Mouse (Mus musculus): Measurements from ENCODE around the gene Slc22a6. TPM values are rescaled to one million over a fixed set of nuclear protein-coding genes. Genes with fewer than 3 reads are reported as not detected.

Slc22a6 gene
- not detected for total RNA-seq (2022)

GRCm38 (mm10) chr19:8617904-8618303, at the start of gene Slc22a6:
Gene Slc22a6, plus strand, starts transcription at chr19:8618039.
- no peak for DNase-seq

DNA sequence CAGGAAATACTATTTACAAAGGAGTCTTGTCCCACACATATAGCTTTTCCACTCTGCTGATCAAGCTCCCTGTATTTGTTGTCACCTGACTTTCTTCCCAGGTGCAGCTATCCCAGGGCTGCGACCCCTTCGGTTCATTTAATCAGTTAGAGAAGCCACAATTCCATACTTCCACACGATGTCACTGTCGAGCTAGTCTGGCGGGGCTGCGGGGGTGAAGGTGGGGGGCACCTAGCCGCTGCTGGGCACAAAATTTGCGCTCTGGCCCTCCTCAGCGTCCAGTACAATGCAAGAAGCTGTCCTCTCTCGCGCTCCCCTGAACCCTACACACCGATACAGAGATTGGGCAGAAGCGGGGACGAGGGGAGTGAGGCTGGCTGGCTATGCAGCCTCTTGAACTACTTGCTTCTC, 48.4 kb upstream of the Slc22a6 start:
- DNase-seq, result no peak

- no peak for DNase-seq
These were observed 47.3 kb upstream of the Slc22a6 start for GRCm38 (mm10) chr19:8570341-8571040.

DNA sequence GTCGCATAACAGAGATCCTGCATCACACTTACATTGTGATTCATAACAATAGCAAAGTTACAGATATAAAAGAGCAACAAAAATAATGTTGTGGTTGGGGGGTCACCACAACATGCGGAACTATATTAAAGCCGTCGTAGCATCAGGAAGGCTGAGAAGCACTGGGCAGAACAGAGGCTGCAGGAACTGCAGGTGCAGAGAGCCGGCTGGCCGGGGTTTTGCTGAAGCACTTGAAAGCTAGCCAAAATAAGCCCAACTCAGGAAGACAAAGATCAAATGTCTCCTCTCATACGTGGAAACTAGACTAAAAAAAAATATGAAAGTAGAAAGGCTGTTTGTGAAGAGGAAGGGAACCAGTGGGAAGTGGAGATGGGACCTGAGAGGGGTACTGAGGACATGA, 46.1 kb upstream of the Slc22a6 start:
- no peak for DNase-seq

- DNase-seq, result no peak
These were observed 45.4 kb upstream of the Slc22a6 start for GRCm38 (mm10) chr19:8572485-8572884.

DNA sequence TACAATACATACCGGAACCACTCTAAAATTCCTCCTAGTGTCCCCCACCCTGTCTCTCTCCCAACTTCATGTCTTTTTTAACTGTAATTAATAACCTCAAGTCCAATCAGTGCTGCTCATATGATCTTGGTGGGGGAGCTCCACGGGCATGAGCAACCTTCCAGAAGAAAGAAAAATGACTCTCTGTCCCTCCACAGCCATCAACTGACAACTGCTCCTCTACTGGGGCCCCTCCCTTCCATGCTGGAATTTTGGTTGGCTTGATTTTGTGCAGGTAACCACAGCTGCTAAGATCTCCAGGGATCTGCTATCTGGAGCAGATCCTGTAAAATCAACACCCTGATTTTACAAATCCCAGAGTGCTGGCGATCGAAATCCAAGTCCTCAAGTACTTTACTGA, 40.4 kb upstream of the Slc22a6 start:
- no peak for DNase-seq

- peak; percentile 9 for DNase-seq
These were observed 39.4 kb upstream of the Slc22a6 start for GRCm38 (mm10) chr19:8578293-8578969.

DNA sequence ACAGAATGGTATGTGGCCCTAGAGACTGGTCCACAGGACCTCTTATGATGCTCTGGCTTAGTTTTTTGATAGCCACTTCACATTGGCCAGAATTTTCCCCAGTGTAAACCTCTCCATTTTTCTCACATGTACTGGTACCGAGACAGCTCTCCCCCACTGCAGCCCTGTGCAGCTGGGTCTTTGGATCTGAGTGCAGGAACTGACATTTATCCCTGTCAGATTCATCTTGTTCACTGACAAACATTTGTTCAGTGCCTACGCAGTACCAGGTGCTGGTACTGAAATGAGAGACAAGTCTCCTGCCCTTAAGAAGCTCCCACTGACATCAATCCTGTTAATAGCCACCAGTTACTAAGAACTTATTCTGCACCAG, 38.9 kb upstream of the Slc22a6 start:
- no peak for DNase-seq

DNA sequence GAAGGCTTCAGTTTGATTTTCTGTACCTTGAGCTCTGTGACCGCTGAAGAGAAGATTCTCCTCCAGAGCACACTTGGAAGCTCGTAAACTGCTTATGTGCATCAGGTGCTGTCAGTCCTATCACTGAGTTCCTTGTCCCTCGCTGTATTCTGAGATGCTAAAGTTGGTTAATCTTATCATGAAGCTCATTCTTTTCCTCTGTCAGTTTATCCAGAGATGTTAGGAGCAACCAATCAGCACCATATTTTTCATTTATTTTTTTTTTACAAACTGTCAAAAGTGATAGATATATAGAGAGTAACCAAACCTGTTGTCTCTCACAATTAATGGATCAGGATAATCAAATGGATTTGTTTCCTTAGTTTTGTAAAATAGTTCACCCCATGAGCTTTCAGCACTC, 32.5 kb upstream of the Slc22a6 start:
- no peak for DNase-seq

DNA sequence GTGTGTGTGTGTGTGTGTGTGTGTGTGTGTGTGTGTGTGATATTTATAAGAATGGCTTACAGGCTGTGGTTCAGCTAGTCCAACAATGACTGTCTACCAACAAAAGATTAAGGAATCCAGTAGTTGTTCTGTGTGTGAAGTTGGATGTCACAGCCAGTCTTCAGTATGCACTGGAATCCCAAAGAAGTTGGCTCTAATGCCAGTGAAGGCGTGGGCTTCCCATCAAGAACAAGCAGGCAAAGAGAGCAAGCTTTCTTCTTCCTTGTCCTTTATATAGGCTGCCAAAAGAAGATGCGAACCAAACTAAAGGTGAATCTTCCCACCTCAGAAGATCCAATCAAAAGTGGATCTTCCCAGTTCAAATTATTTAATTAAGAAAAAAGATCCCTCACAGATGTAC, 31.9 kb upstream of the Slc22a6 start:
- DNase-seq, result no peak

DNA sequence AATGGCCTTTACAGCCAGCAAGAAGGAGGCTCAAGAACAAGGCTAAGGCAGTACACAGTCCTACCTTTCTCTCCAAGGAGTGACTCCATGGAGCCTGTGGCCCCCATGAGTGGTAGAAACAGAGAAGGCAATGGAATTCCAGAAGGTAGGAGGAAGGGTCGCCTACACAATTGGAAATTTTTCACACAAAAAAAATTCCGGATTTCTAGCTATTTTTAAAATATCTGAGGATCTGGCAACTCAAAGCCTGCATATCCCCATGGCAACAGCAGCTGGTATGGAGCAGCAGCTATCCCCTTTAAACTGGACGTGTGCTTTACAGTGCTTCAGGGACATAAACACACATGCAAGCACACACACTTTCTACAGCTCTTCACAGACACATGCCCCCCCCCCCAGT, 31.5 kb upstream of the Slc22a6 start:
- DNase-seq, result no peak

GRCm38 (mm10) chr19:8587315-8587714, 30.5 kb upstream of the Slc22a6 start:
- DNase-seq, result no peak

DNA sequence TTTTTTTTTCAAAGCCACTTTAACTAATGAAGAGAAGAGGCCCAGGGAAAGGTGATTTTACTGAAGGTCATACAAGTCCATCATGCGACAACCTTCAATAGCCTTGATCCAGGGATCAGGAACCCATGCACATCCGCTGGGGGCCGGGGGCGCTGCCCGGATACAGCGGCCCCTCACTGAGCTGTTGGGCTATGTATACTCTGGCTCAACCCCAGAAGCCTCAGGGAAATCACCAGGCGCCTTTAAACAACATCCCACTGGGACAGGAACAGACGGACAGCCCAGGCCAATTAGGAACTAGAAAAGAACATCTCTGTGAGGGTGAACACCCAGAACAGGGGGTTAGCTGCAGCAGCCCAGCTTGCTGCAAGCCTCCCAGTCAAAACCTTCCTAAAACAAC, 26.9 kb upstream of the Slc22a6 start, which contains the start of gene Slc22a8:
Gene Slc22a8 (plus strand): TSS at position 301 of the 400 bp plus-strand sequence.
- DNase-seq, result no peak

DNA sequence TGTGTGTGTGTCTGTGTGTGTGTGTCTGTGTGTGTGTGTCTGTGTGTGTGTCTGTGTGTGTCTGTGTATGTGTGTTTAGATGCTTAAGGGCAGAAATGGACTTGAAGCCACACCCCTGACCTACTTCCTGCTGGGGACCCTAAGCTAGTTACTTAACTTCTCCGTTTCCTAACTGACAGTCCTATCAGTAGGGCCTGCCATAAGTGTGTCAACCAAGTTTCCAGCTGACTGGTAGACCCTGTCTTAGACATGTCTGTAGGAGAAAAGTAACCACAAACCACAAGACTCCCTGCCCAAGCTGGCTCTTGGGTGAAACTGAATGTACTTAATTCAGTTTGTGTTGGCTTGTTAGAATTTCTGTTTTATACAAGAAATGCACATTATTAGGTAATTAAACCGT, 25.7 kb upstream of the Slc22a6 start:
- no peak for DNase-seq

DNA sequence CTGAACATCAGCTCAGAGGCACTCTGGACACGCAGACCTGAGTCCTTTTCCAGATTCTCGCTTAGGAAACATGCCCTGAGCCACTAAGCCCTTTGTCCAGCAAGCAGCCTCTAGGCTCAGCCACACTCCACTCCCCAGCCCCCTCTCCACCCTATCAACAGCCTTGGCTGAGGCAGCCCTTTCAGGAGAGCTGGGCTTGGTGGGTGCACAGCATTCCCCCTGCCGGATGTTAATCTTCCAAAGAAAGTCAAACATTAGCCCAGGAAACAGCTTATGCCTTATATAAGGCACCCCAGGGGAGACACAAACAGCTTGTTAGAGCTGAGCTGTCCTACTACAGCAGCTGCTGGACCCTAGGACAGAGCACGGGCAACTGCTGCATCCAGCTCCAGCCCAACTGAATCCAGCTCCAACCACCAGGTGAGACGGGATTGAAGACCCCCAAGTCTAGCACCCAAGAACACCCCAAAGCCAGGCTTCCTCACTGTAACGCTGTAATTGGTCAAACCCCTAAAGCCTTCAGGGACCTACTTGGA, 24.9 kb upstream of the Slc22a6 start:
- no peak for DNase-seq

- DNase-seq, result no peak
These were observed 24.0 kb upstream of the Slc22a6 start for GRCm38 (mm10) chr19:8593833-8594232.

GRCm38 (mm10) chr19:8594518-8594917, 23.3 kb upstream of the Slc22a6 start:
- no peak for DNase-seq

DNA sequence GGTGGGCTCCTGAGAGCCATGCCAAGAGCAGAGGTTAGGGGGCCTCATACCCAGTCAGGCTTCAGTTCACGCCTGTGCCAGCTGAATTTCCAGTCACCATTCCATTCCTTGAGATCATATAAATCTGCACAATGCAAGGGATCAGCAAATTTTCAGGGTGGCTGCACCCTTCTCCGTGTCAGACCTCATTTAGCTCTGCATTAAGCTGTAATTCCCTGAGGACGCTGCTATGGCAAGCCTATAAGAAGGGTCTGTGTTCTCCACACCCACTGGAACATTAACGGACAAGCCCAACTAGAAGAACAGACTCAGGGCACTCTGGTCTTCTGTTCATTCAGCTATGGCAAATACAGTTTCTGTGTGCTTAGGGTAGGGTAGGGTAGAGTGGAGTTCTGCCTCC, 20.6 kb upstream of the Slc22a6 start:
- no peak for DNase-seq

DNA sequence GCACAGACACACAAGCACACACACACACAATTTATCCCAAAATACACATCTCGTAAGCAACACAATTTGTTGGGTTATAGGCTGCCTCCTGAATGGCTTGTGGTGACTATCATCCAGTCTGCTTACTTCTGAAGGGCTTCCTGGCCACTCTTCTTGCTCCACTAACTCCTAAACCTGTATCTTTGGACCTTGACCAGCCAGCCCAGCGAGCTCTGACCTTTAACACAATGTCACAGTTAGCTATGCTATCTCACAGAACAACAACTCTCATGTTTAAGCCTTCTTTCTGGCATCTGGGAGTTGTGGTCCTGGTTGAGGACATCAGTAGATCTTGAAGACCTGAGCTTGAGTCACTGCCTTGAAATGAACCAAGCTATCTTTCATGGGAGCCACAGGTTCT, 18.6 kb upstream of the Slc22a6 start:
- DNase-seq, result no peak

DNA sequence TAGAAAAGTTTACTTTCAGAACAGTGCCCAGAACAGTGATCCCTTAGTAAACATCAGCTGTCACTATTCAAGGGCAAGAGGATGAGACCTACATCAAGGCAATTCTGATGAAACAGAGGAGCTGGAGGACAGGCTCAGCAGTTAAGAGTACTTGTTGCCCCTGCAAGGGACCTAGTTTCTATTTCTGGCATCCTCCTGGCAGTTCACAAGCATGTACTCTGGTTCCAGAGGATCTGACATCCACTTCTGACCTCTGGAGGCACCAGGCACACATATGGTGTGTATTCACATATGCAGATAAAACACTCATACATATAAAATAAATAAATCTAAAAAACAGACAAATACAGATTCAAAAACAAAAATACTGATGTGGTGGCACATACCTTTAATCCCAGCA, 15.9 kb upstream of the Slc22a6 start:
- DNase-seq, result no peak

- no peak for DNase-seq
These were observed 14.9 kb upstream of the Slc22a6 start for GRCm38 (mm10) chr19:8602914-8603313.

DNA sequence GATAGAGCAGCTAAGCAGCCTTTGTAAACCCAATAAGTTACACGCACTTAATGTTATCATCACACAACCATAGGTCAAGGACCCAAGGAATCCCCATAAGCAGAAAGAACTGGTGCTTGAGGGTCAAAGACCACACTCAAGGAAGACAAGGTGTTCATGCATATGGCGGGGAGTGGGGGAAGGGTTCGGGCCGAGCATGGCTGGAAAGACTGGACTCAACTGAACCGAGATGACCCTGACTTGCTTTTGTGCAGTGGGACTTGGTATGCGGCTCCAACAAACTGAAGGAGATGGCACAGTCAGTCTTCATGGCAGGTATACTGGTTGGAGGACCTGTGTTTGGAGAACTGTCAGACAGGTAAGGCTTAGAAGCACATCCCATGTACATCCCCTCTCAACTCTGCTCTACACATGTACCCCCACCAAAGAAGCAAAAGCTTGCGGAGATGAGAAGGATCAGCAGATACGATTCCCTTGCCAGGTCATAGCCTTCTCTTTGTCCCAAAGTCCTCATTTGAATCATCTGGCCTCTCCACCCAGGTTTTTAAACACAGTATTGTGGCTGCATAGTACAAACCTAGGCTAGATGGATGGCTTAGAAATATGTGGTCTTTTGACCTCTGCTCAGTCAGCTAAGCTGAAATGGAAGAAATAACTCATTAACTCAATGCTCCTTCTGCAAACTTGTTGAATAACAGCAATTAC, 13.2 kb upstream of the Slc22a6 start:
- DNase-seq, result no peak

GRCm38 (mm10) chr19:8605241-8605558, 12.6 kb upstream of the Slc22a6 start:
- DNase-seq, result no peak

All from adrenal gland, adult 8-10 months (tissue).